Mouse (Mus musculus): ENCODE results near the gene Tnrc18. TPM values are rescaled to one million over a fixed set of nuclear protein-coding genes. Genes with fewer than 3 reads are reported as not detected.

Tnrc18 gene
- polyA plus RNA-seq, 1 experiment, result 13.2 TPM

DNA sequence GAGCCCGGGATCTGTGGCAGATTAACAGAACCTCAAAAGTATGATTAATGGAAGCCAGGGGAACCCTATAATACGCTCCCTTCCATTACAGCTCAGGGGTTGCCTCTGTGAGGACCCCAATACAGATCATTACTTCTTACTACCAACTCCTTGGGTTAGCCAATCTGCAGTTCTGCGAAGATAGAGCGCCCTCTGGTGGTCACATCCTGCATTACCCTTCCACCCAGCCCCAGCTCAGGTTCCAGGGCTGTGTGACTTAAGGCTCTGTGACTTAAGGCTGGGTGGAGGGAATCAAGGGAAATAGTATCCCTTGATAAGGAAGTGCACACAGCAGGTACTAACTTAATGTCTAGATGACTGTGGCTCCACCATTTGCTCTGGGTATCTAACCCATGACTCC lies 99.4 kb downstream of the Tnrc18 start:
- no peak overlapping the region for H3K27ac ChIP-seq (replicated peaks; ENCODE audit: low read depth, low read length)
- no peak overlapping the region for H3K4me3 ChIP-seq (ENCODE audit: insufficient read depth, low read depth, low read length)
- H3K4me1 ChIP-seq (ENCODE audit: control insufficient read depth, insufficient read depth, insufficient read length, low read length), result no peaks in the 10 kb centered on the region

DNA sequence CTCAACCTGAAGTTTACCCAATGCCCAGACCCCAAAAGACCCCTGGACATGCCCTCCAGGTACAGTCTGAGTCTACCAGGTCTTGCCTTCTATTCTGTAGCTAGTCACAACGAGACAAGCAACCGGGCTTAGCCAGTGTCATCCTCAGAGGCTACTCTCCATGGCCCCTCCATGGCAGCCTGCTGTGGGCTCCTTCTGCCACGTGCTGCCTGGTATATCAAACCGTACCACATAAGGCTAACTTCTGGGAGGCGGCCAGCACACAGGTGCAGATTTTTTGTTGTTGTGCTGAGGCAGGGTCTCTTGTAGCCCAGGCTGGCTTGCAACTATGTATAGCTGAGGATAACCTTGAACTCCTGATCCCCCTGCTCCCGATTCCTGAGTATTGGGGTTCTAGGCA lies 101.4 kb downstream of the Tnrc18 start:
- no peaks in the 10 kb centered on the region for H3K4me1 ChIP-seq (ENCODE audit: control insufficient read depth, insufficient read depth, insufficient read length, low read length)
- no peak overlapping the region for H3K4me3 ChIP-seq (ENCODE audit: insufficient read depth, low read depth, low read length)
- no peak overlapping the region for H3K27ac ChIP-seq (replicated peaks; ENCODE audit: low read depth, low read length)

DNA sequence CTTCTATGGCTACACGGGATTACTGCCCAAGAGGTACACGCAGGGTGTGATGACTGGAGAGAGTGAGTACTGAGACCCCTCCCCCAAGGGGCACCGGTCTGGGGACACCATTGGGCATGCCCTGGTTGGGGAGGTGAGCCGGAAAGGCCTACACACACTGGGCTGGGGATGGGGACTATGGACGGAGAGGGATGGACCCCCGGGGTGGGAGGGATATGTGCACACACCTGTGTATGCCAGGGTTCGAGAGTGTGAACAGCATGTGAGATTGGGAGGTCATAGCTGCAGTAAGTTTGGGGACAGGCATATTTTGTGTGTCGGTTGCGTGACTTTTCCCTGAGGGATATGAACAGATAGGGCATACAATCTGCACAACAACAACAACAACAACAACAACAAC lies 102.4 kb downstream of the Tnrc18 start:
- Histone ChIP-seq H3K4me1 (ENCODE audit: control insufficient read depth, insufficient read depth, insufficient read length, low read length) (no peaks in the 10 kb centered on the region), H3K4me3 (ENCODE audit: insufficient read depth, low read depth, low read length) (no peak overlapping the region), H3K27ac (replicated peaks; ENCODE audit: low read depth, low read length) (no peak overlapping the region)

DNA sequence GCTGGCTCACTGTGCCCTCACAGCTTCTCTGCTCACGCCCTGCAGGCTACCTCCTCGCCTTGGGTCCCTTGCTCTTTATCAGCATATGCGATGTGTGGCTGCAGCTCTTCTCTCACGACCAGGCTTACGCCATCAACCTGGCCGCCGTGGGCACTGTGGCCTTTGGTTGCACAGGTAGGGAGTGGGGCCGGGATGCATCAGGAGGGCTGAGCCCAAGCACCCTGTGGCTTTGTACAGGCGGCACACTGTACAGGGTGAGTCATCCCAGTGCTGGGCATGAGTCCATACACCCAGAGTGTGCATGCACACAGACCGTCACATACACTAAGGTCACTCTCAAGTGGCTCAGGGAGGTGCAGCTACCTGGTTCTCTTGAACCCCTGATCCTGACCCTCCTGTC lies 103.5 kb downstream of the Tnrc18 start:
- no peaks in the 10 kb centered on the region for H3K4me1 ChIP-seq (ENCODE audit: control insufficient read depth, insufficient read depth, insufficient read length, low read length)
- no peak overlapping the region for H3K4me3 ChIP-seq (ENCODE audit: insufficient read depth, low read depth, low read length)
- no peak overlapping the region for H3K27ac ChIP-seq (replicated peaks; ENCODE audit: low read depth, low read length)

DNA sequence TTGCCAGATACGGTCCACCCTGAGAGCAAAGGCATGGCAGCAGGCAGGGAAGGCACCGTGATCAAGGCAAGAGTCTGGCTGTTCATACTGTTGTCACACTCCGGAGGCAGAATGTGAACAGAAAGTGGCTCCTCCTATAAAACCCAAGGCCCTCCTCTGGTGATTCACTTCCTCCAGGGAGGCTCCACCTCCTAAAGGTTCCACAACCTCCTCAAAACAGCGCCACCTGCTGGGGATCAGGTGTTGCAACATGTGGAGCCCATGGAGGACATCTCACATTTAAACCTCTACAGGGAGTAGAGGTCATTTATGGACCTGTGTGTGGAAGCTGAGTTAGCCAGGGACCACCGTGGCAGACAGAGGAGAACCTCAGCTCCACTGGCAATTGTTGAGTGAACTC lies 105.1 kb downstream of the Tnrc18 start:
- H3K27ac ChIP-seq (replicated peaks; ENCODE audit: low read depth, low read length), result no peak overlapping the region
- H3K4me1 ChIP-seq (ENCODE audit: control insufficient read depth, insufficient read depth, insufficient read length, low read length), result no peaks in the 10 kb centered on the region
- H3K4me3 ChIP-seq (ENCODE audit: insufficient read depth, low read depth, low read length), result no peak overlapping the region

DNA sequence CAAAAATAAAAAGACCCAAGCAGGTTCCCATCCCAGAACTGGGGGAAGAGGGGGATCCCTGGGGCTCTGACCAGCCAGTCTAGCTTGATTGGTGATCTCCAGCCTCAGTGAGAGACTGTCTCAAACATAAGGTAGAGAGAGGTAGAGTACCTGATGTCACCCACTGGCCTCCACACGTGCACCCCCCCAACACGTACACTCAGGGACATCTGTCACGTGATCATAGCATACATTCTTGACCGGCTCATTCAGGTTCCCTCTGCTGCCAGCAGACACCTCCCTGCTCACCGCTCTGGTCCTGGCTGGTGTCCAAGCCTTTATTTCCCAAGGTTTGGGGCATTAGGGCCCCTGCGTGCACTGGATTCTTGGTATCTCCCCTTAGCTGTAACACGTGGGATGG lies 108.0 kb downstream of the Tnrc18 start:
- Histone ChIP-seq H3K27ac (replicated peaks; ENCODE audit: low read depth, low read length) (no peak overlapping the region), H3K4me1 (ENCODE audit: control insufficient read depth, insufficient read depth, insufficient read length, low read length) (no peaks in the 10 kb centered on the region), H3K4me3 (ENCODE audit: insufficient read depth, low read depth, low read length) (no peak overlapping the region)

DNA sequence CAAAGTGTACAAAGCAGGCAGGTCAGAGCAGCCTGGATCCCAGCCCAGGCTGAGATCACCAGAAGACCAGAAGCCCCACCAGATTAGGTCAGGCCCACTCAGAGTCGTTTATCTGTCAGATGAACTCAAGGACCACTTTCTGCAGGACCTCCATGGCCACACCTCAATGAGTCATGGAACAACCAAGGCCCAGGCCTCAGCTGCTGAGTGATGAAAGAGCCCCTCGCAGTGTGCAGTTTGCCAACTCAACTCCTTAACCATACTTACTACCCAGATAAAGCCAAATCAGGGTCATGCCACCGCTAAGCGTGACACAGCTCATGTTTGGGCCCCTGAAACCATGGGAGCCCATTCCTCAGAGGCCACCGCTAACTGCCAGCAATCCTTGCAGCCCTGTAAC lies 109.8 kb downstream of the Tnrc18 start:
- H3K27ac ChIP-seq (replicated peaks; ENCODE audit: low read depth, low read length), result no peak overlapping the region

DNA sequence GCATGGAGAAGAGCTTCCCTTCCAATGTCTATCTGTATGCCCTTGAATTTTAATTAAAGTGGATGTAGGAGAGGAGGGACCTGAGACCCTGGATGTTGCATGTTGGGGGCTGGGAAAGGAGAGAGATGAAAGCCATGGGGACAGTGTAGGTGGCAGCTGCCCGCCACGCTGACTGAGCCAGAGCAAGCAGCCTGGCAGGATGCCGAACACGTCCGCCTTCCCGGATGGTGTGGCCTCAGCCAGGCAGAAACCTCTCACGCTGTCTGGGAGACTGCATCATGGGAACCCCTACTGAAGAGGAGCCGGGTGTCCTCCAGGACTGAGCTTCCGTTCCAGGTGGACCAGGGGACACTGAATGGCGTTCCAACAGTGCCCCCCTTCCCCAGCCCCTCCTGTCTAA lies 113.9 kb downstream of the Tnrc18 start:
- Histone ChIP-seq H3K27ac (replicated peaks; ENCODE audit: low read depth, low read length) (no peak overlapping the region), H3K4me3 (ENCODE audit: insufficient read depth, low read depth, low read length) (no peak overlapping the region), H3K4me1 (ENCODE audit: control insufficient read depth, insufficient read depth, insufficient read length, low read length) (no peaks in the 10 kb centered on the region)

More for the DNA sequence above, 109.8 kb downstream of the Tnrc18 start:
- Histone ChIP-seq H3K4me3 (ENCODE audit: insufficient read depth, low read depth, low read length) (no peak overlapping the region), H3K4me1 (ENCODE audit: control insufficient read depth, insufficient read depth, insufficient read length, low read length) (no peaks in the 10 kb centered on the region)

DNA sequence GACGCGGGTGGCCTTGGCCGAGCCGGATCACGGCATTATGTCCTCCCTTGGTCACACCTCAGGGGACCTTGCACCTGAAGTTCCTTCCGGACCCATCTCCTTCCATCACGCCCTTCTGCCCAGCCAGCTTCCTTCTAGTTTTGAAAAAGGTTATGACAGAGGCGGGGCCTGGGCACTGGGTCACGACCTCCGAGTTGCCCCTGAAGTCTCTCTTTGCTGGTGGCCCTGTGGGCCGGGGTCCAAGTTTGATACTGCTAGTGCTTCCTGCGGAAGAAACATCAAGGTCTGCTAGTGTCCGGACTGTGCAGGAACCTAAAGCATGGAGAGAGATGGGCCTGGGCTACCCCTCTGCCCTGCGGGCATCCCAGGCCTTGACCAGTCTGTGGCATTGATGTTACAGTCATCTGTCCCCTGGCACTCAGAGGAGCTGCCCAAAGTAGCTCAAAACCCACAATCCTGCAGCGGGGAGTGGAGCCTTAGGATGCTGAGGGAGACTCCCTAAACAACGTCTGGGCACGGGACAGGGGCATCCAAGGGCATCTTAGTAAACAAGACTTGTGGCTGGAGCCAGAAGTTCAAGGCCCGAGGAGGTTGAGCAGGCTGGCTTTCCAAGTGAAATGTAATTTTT lies 114.8 kb downstream of the Tnrc18 start:
- no peak overlapping the region for H3K27ac ChIP-seq (replicated peaks; ENCODE audit: low read depth, low read length)
- peak overlapping the region; percentile 50 for H3K4me3 ChIP-seq (ENCODE audit: insufficient read depth, low read depth, low read length)
- H3K4me1 ChIP-seq (ENCODE audit: control insufficient read depth, insufficient read depth, insufficient read length, low read length), result no peaks in the 10 kb centered on the region

DNA sequence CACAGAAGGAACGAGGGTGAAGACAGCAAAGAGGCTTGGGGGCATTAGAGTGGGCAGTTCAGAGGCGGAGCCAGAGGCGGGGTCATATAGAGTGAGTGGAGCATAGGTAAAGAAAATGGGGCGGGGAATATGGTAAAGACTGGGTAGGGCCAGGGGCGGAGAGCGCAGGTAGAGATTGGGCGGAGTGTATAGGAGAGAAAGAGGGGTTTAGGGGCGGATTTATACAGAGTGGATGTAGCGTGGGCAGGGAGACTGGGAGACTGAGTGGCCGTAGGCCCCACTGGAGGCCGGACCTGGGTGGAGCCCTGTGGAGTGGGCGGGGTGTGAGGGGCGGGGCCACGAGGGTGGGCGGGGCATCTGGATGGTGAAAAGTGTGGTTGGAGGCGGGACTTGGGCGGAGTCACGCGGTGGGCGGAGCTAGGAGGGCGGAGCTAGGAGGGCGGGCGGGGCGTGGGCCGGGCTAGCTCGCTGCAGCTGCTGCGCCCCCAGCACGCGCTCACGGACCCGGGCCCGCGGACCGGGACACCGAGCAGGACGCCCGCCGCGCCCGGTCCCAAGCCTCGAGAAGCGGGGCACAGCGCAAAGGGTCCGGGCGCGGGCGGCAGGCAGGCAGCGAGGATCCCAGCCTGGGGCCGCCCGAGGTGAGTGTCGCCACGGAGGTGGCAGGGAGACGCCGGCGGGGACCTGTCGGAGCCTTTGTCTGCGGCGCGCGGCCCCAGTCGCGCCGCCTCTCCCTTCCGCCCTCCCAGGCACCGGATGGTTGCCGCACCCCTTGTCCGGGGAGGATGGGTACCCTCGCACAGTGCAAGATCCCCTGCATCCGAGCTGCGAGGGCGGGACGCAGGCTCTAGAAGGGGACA lies 115.6 kb downstream of the Tnrc18 start:
- Histone ChIP-seq H3K4me1 (ENCODE audit: control insufficient read depth, insufficient read depth, insufficient read length, low read length) (no peaks in the 10 kb centered on the region), H3K27ac (replicated peaks; ENCODE audit: low read depth, low read length) (no peak overlapping the region)

DNA sequence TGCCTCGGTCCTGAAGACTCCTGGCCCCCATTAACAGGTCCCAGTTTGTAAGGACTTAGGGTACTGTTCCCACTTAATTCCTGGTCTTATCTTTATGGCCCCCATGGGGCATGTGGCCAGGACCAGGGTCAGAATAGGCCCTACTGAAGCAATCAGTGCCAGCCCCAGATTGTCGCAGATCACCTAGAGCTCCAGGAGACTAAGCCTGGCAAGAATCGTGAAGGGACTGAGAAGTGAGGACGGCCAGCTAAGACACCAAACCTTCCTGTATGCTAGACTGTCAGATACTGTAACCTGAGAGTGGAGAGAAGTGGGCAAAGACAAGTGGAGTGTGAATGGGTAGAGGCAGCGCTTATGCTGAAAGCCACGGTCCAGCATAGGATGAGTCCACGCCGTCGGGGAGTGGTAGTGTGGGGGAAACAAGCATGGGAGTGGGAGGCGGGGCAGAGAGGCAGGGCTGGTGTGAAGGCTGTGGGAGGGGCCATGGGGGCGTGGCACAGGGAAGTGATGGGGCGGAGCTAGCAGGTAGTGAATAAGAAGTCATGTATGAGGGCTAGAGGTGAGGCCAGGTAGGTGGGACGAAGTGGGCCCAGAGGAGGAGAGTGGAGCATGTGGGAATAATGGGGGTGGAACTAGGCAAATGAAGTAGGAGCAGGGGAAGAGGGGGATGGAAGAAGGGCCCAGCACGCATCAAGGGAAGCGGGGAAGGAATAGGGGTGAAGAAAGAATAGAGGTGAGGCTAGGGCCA lies 116.4 kb downstream of the Tnrc18 start:
- H3K4me1 ChIP-seq (ENCODE audit: control insufficient read depth, insufficient read depth, insufficient read length, low read length), result no peaks in the 10 kb centered on the region
- H3K27ac ChIP-seq (replicated peaks; ENCODE audit: low read depth, low read length), result no peak overlapping the region
- H3K4me3 ChIP-seq (ENCODE audit: insufficient read depth, low read depth, low read length), result no peak overlapping the region

More for the DNA sequence above, 115.6 kb downstream of the Tnrc18 start:
- H3K4me3 ChIP-seq (ENCODE audit: insufficient read depth, low read depth, low read length), result peak overlapping the region; percentile 50

DNA sequence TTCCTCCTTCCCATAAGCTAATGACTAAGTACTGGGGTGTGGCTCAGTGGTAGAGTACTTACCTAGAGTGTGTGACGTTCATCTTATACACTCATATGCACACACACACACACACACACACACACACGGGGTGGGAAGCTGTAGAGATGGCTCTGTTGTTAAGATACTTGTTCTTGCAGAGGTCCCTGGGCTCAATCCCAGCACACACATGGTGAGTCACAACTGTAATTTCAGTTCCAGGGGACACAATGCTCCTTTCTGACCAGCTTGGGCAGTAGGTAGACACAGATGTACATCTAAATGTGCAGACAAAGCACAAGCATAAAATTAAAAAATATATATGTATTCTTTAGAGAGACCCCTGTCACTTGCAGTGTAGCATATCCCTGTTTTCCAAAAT lies 119.7 kb downstream of the Tnrc18 start:
- Histone ChIP-seq H3K27ac (replicated peaks; ENCODE audit: low read depth, low read length) (no peak overlapping the region), H3K4me1 (ENCODE audit: control insufficient read depth, insufficient read depth, insufficient read length, low read length) (no peaks in the 10 kb centered on the region), H3K4me3 (ENCODE audit: insufficient read depth, low read depth, low read length) (no peak overlapping the region)

DNA sequence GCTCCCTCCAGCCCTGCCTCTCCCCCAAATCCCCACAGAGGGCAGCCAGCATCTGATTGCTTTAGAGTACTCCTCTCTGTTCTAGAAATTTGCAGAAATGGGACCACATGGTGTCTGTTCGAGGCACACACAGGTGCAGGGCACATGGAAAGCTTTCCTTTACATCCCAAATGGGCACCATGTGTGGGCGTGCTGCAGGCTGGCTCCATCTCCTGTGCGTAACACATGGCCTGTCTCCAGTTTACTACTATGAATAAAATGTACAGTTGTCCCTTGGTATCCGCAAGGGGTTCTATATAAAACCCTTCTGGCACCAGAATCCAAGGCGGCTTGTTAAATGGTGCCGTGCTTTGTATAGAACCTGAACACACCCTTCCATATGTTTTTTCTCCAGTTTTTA lies 120.6 kb downstream of the Tnrc18 start:
- H3K27ac ChIP-seq (replicated peaks; ENCODE audit: low read depth, low read length), result no peak overlapping the region
- H3K4me3 ChIP-seq (ENCODE audit: insufficient read depth, low read depth, low read length), result no peak overlapping the region
- H3K4me1 ChIP-seq (ENCODE audit: control insufficient read depth, insufficient read depth, insufficient read length, low read length), result no peaks in the 10 kb centered on the region

DNA sequence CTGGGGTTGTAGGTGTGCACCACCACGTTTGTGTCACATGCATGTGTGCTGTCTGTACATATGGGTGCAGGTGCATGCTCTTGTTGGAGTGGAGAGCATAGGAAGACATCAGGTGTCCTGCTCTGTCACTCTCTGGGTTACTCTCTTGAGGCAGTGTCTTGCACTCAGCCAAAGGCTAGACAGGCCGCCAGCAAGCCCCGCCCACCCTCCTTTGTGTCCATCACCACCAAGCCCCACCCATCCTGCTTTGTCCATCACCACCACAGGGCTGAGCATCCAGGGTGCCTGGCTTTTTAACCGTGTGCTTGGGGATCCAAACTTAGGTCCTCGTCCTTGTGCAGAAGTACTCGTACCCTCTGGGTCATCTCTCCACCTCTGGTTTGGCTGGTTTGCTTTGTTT lies 121.2 kb downstream of the Tnrc18 start:
- Histone ChIP-seq H3K4me1 (ENCODE audit: control insufficient read depth, insufficient read depth, insufficient read length, low read length) (no peaks in the 10 kb centered on the region), H3K27ac (replicated peaks; ENCODE audit: low read depth, low read length) (no peak overlapping the region), H3K4me3 (ENCODE audit: insufficient read depth, low read depth, low read length) (no peak overlapping the region)

DNA sequence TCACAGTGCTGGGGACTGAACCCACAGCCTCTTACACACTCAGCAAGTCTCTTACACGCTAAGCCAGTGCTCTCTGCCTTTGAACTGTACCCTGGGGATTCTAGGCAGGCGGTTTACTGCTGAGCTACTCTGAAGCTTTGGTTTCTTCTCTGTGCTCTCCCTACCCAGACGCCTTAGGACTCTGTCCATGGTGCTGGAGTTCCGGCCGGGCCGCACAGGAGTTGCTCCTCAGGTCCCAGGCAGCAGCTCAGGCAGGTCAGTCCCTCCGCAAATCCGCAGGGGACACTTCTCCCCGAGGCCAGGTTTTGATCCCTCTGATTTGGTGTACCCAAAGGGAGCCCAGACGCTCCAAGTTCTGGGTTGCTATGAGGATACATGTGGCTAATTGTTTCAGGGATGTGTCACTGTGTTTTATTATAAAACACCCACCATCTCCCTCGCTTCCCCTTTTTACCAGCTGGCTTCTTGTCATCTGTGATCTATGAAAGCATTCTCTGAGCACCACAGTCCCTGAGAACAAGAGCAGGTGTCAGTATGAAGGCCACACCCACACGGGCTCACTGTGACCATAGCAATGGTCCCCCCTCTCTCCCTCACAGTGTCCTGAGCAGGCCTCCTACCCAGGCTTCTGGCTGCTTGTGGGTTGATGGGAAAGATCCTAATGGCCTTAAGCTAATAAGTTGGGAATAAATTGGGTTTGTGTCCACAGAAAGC lies 122.7 kb downstream of the Tnrc18 start:
- no peak overlapping the region for H3K4me3 ChIP-seq (ENCODE audit: insufficient read depth, low read depth, low read length)

More for the DNA sequence above, 122.7 kb downstream of the Tnrc18 start:
- Histone ChIP-seq H3K27ac (replicated peaks; ENCODE audit: low read depth, low read length) (no peak overlapping the region), H3K4me1 (ENCODE audit: control insufficient read depth, insufficient read depth, insufficient read length, low read length) (no peaks in the 10 kb centered on the region)

Data from brown adipose tissue, adult 24 weeks (tissue).